Mouse (Mus musculus) heart, embryonic 10.5 days (tissue): Measurements from ENCODE around the gene Rnf31. TPM values are rescaled to one million over a fixed set of nuclear protein-coding genes. Genes with fewer than 3 reads are reported as not detected.
A peak's percentile ranks its signal among the peaks of the same experiment; 100 is the strongest.

Experiments used
- DNase-seq: peaks from one replicate; pipeline ENCODE4 v3.0.0-alpha.2; 2017; ENCODE audit warnings: low spot score
- H3K27ac ChIP-seq: fragments of 300-500 bp; sonication (generic); 2 replicates; pipeline ENCODE4 v1.5.1; 2016; ENCODE audit warnings: mild to moderate bottlenecking
- H3K27me3 ChIP-seq: fragments of 300-500 bp; sonication (generic); 2 replicates; pipeline ENCODE4 v1.6.1; 2016; ENCODE audit warnings: mild to moderate bottlenecking; ENCODE audit not compliant: poor library complexity, insufficient read depth, severe bottlenecking
- H3K36me3 ChIP-seq: fragments of 300-500 bp; sonication (generic); 2 replicates; pipeline ENCODE4 v1.6.1; 2016; ENCODE audit warnings: mild to moderate bottlenecking, moderate library complexity
- H3K4me1 ChIP-seq: fragments of 300-500 bp; sonication (generic); 2 replicates; pipeline ENCODE4 v1.6.1; 2016; ENCODE audit warnings: mild to moderate bottlenecking
- H3K4me3 ChIP-seq: fragments of 300-500 bp; sonication (generic); 2 replicates; pipeline ENCODE4 v1.5.1; 2016; ENCODE audit warnings: mild to moderate bottlenecking, moderate library complexity
- H3K9me3 ChIP-seq: fragments of 300-500 bp; sonication (generic); 2 replicates; pipeline ENCODE4 v1.6.1; 2016; ENCODE audit warnings: mild to moderate bottlenecking, moderate library complexity
- WGBS: fragments of 180-500 bp; shearing (Covaris S2); methylation state at CpG from one replicate; pipeline ENCODE4 v1.1.7; 2016; 5-methylcytosine and 5-hydroxymethylcytosine counted together
- polyA plus RNA-seq: library from polyadenylated mRNA; unstranded; fragments of >200 nt; fragmentation: Nextera tagmentation; extraction: Ambion mirVana; gene quantifications from 2 replicates; pipeline ENCODE4 v1.2.1, GENCODE M21; 2016

Rnf31 gene
- polyA plus RNA-seq, 1 experiment from 2014 or later, result 21.9 TPM

DNA sequence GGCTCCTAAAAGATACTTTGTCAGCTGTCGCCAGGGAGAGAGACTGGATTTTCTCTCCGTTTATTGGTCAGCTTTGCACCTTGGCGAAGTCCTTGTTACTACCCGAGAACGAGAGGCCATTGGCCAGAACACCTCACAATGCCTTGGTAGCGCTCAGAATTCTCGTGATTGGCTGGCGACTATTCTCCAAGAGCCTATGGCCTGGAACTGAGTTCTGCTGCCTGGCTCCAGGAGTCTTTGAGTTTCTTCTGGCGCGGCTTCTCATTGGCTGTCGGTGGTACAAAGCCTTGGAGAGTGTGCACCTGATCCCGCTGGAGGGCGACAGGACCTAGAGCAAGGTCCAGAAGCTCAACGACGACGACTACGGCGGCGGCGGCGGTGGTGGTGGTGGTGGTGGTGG is 26.3 kb downstream of the Rnf31 start, which contains the start of gene Rec8:
Gene Rec8, plus strand, starts transcription at position 216 of the 400 bp plus-strand sequence.
- peaks cover 28% of the 10 kb centered on the region for H3K4me1 ChIP-seq
- H3K36me3 ChIP-seq, result no peaks in the 10 kb centered on the region; the same call in 1 of the 2 replicates
- H3K27ac ChIP-seq, result peak within 1 kb of the TSS; percentile 73
- peaks cover 3% of the 10 kb centered on the region; the same call in 1 of the 2 replicates for H3K27me3 ChIP-seq
- peak within 1 kb of the TSS; percentile 45 for H3K4me3 ChIP-seq
- DNase-seq, result peak; percentile 94
- no peaks in the 10 kb centered on the region for H3K9me3 ChIP-seq
- WGBS, result 12% methylated on average over 21 of the region's 21 CpGs

GRCm38 (mm10) chr14:55618486-55619195 is 27.1 kb downstream of the Rnf31 start:
- 27% methylated on average over 22 of the region's 22 CpGs for WGBS
- Histone ChIP-seq H3K36me3 (peaks cover 5% of the 10 kb centered on the region; the same call in 1 of the 2 replicates), H3K4me1 (peaks cover 25% of the 10 kb centered on the region), H3K9me3 (no peaks in the 10 kb centered on the region), H3K27me3 (peaks cover 3% of the 10 kb centered on the region; the same call in 1 of the 2 replicates), H3K27ac (peak overlapping the region; percentile 73), H3K4me3 (peak overlapping the region; percentile 45)
- no peak for DNase-seq

GRCm38 (mm10) chr14:55628077-55628827 is 36.7 kb downstream of the Rnf31 start:
- no peaks in the 10 kb centered on the region for H3K27me3 ChIP-seq
- peaks cover 100% of the 10 kb centered on the region for H3K36me3 ChIP-seq
- WGBS, result 87% methylated on average over 27 of the region's 27 CpGs
- H3K27ac ChIP-seq, result no peak overlapping the region
- H3K4me1 ChIP-seq, result peaks cover 6% of the 10 kb centered on the region; the same call in 1 of the 2 replicates
- no peak overlapping the region for H3K4me3 ChIP-seq
- H3K9me3 ChIP-seq, result no peaks in the 10 kb centered on the region
- DNase-seq, result no peak

DNA sequence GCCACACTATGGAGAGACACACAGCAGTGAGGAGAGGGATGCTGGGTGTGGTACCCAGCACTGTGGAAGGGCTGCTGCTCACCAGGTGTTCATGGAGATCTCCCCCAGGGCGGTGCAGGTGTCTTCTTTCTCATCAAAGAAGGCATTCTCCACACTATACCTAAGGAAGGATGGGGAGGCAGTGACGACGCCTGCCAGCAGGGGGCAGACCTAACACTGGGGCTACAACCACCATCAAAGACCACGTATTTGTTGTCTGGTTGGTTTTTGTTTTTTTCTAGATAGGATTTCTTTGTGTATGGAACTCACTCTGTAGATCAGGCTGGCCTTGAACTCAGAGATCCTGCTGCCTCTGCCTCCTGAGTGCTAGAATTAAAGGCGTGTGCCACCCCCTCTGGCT is 37.8 kb downstream of the Rnf31 start:
- Histone ChIP-seq H3K27me3 (no peaks in the 10 kb centered on the region), H3K4me3 (no peak overlapping the region), H3K4me1 (peaks cover 6% of the 10 kb centered on the region), H3K9me3 (no peaks in the 10 kb centered on the region), H3K36me3 (peaks cover 100% of the 10 kb centered on the region), H3K27ac (no peak overlapping the region)
- WGBS, result 54% methylated on average over 5 of the region's 5 CpGs
- no peak for DNase-seq

- H3K36me3 ChIP-seq, result peaks cover 84% of the 10 kb centered on the region
- WGBS, result 4% methylated on average over 23 of the region's 23 CpGs
- H3K4me1 ChIP-seq, result peaks cover 22% of the 10 kb centered on the region
- H3K9me3 ChIP-seq, result no peaks in the 10 kb centered on the region
- no peaks in the 10 kb centered on the region for H3K27me3 ChIP-seq
- H3K27ac ChIP-seq, result peak overlapping the region; percentile 88
- no peak for DNase-seq
- H3K4me3 ChIP-seq, result peak overlapping the region; percentile 84
These were observed 43.5 kb downstream of the Rnf31 start for GRCm38 (mm10) chr14:55634874-55635522.

GRCm38 (mm10) chr14:55635523-55636007 is 44.1 kb downstream of the Rnf31 start, which contains the start of gene Ipo4:
Gene Ipo4 (minus strand): TSS chr14:55635957.
- H3K9me3 ChIP-seq, result no peaks in the 10 kb centered on the region
- peaks cover 22% of the 10 kb centered on the region for H3K4me1 ChIP-seq
- H3K4me3 ChIP-seq, result peak within 1 kb of the TSS; percentile 84
- peaks cover 84% of the 10 kb centered on the region for H3K36me3 ChIP-seq
- WGBS, result 1% methylated on average over 33 of the region's 33 CpGs
- DNase-seq, result peak; percentile 97
- H3K27me3 ChIP-seq, result no peaks in the 10 kb centered on the region
- peak within 1 kb of the TSS; percentile 88 for H3K27ac ChIP-seq

DNA sequence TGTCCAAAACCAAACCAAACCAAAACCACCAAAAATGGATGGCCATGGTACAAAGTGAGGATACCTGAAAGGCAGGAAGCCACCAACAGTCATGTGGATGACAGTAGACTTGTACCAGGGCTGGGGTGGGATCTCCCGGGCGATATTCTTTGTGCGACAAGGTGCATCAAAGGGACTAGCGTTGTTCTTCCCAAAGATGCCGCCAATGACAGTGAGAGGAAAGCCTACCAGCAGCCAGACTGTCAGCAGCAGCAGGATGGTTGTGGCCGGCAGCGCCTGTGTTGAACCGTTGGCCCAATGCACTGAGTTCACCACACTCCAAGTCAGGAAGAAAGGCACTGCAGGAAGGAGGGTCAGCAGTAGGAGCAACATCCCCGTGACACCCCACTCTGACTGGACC is 46.3 kb downstream of the Rnf31 start, which contains the start of gene Gm49378:
Gene Gm49378, minus strand, starts transcription at position 101 of the 400 bp plus-strand sequence.
- Histone ChIP-seq H3K4me3 (no peak within 1 kb of the TSS), H3K9me3 (no peaks in the 10 kb centered on the region), H3K27ac (no peak within 1 kb of the TSS), H3K27me3 (no peaks in the 10 kb centered on the region), H3K4me1 (peaks cover 27% of the 10 kb centered on the region), H3K36me3 (peaks cover 74% of the 10 kb centered on the region)
- DNase-seq, result no peak
- 89% methylated on average over 9 of the region's 9 CpGs for WGBS

- peaks cover 61% of the 10 kb centered on the region for H3K36me3 ChIP-seq
These were observed 49.3 kb downstream of the Rnf31 start for GRCm38 (mm10) chr14:55640816-55641215.

DNA sequence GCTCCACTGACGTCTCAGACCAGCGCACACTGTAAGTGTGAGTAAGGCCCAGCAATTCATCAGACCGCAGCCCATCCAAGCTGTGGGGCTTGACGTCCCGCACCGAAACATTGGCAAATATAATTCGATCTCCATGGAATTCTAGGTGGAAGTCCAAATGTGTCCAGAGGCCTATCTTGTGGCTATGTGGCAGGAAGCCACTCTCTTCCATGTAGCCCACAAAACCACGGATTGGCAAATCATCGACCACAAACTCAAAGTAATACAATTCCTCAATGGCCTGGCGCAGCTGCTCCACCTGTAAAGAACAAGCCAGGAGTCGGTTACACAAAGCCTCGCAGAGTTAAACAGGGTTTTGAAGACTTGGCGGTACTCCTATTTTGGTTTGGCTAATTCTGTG is 49.8 kb downstream of the Rnf31 start:
- WGBS, result 95% methylated on average over 13 of the region's 13 CpGs

More at GRCm38 (mm10) chr14:55640816-55641215, 49.3 kb downstream of the Rnf31 start:
- no peak for DNase-seq
- Histone ChIP-seq H3K27me3 (no peaks in the 10 kb centered on the region), H3K27ac (no peak overlapping the region), H3K4me1 (peaks cover 25% of the 10 kb centered on the region), H3K9me3 (no peaks in the 10 kb centered on the region), H3K4me3 (no peak overlapping the region)
- 94% methylated on average over 14 of the region's 14 CpGs for WGBS

DNA sequence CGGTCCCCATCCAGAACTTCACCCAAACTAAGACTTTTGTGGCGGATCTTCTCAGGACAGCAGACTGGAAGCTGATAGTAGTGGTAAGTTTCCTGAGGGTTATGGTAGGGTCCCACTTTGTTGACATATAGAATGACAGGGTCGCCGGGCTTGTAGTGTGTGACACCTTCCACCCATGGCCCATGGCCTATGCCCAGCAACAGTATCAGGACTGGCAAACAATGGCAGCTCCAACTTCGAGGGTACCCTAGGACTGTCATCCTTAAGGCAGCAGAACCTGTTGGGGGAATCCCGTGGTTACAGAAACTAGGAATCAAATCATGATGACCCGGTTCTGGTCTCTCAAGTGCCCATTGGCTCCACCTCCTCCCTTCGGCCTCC is 51.2 kb downstream of the Rnf31 start:
- no peak for DNase-seq
- Histone ChIP-seq H3K36me3 (peaks cover 58% of the 10 kb centered on the region), H3K27me3 (no peaks in the 10 kb centered on the region), H3K4me1 (peaks cover 20% of the 10 kb centered on the region), H3K27ac (peak overlapping the region; percentile 100), H3K4me3 (peak overlapping the region; percentile 99), H3K9me3 (no peaks in the 10 kb centered on the region)
- WGBS, result 24% methylated on average over 8 of the region's 8 CpGs

More for the DNA sequence above, 49.8 kb downstream of the Rnf31 start:
- Histone ChIP-seq H3K4me1 (peaks cover 23% of the 10 kb centered on the region), H3K27ac (no peak overlapping the region), H3K4me3 (no peak overlapping the region), H3K9me3 (no peaks in the 10 kb centered on the region), H3K27me3 (no peaks in the 10 kb centered on the region), H3K36me3 (peaks cover 63% of the 10 kb centered on the region)
- DNase-seq, result no peak

GRCm38 (mm10) chr14:55643060-55643907 is 51.8 kb downstream of the Rnf31 start, which contains the start of gene Tm9sf1:
Gene Tm9sf1 (minus strand): TSS chr14:55643806.
- WGBS, result under 1% methylated on average over 89 of the region's 89 CpGs
- Histone ChIP-seq H3K27me3 (no peaks in the 10 kb centered on the region), H3K4me1 (peaks cover 20% of the 10 kb centered on the region), H3K9me3 (no peaks in the 10 kb centered on the region), H3K4me3 (peak within 1 kb of the TSS; percentile 99), H3K36me3 (peaks cover 52% of the 10 kb centered on the region), H3K27ac (peak within 1 kb of the TSS; percentile 100)
- peak; percentile 94 for DNase-seq
